Mouse (Mus musculus): Measurements from ENCODE around the gene Olfr60. TPM values are rescaled to one million over a fixed set of nuclear protein-coding genes. Genes with fewer than 3 reads are reported as not detected.

Gene Olfr60
- polyA plus RNA-seq (2016; fragmentation: Nextera tagmentation; extraction: Ambion mirVana) = not detected in 2 replicates

- Histone ChIP-seq H3K27me3 (replicated peaks) (no peaks in the 10 kb centered on the region), H3K4me1 (no peaks in the 10 kb centered on the region), H3K27ac (no peak within 1 kb of the TSS), H3K9me3 (no peaks in the 10 kb centered on the region), H3K4me2 (replicated peaks) (no peak within 1 kb of the TSS), H3K4me3 (no peak within 1 kb of the TSS), H3K9ac (no peak within 1 kb of the TSS), H3K36me3 (no peaks in the 10 kb centered on the region)
- 69% methylated on average over 3 of the region's 3 CpGs for WGBS
- ATAC-seq (ENCODE audit: low FRiP score, low read depth) = no peak
Observed at GRCm38 (mm10) chr7:140361571-140361970, at the start of gene Olfr60. Gene Olfr60 (minus strand): TSS chr7:140361671.

GRCm38 (mm10) chr7:140402818-140403217, 41.3 kb upstream of the Olfr60 start, which contains the start of gene Olfr531:
Gene Olfr531 (minus strand): TSS chr7:140402918.
- H3K36me3 ChIP-seq = no peaks in the 10 kb centered on the region
- H3K9me3 ChIP-seq = no peaks in the 10 kb centered on the region
- H3K27me3 ChIP-seq (replicated peaks) = no peaks in the 10 kb centered on the region
- H3K9ac ChIP-seq = no peak within 1 kb of the TSS
- H3K4me1 ChIP-seq = no peaks in the 10 kb centered on the region
- no peak within 1 kb of the TSS for H3K4me2 ChIP-seq (replicated peaks)
- no peak for ATAC-seq (ENCODE audit: low FRiP score, low read depth)
- WGBS = 86% methylated on average over 1 of the region's 1 CpGs
- no peak within 1 kb of the TSS for H3K4me3 ChIP-seq
- no peak within 1 kb of the TSS for H3K27ac ChIP-seq

GRCm38 (mm10) chr7:140376911-140377310, 15.4 kb upstream of the Olfr60 start:
- 93% methylated on average over 2 of the region's 2 CpGs for WGBS
- H3K9me3 ChIP-seq = no peaks in the 10 kb centered on the region
- H3K36me3 ChIP-seq = no peaks in the 10 kb centered on the region
- H3K9ac ChIP-seq = no peak overlapping the region
- H3K27ac ChIP-seq = no peak overlapping the region
- ATAC-seq (ENCODE audit: low FRiP score, low read depth) = no peak
- H3K4me2 ChIP-seq (replicated peaks) = no peak overlapping the region
- H3K27me3 ChIP-seq (replicated peaks) = no peaks in the 10 kb centered on the region
- no peaks in the 10 kb centered on the region for H3K4me1 ChIP-seq
- no peak overlapping the region for H3K4me3 ChIP-seq

- ATAC-seq (ENCODE audit: low FRiP score, low read depth) = no peak
- no peaks in the 10 kb centered on the region for H3K36me3 ChIP-seq
- no peak within 1 kb of the TSS for H3K27ac ChIP-seq
- no peaks in the 10 kb centered on the region for H3K27me3 ChIP-seq (replicated peaks)
- H3K9me3 ChIP-seq = no peaks in the 10 kb centered on the region
- H3K9ac ChIP-seq = no peak within 1 kb of the TSS
- H3K4me1 ChIP-seq = no peaks in the 10 kb centered on the region
- 49% methylated on average over 1 of the region's 1 CpGs for WGBS
- no peak within 1 kb of the TSS for H3K4me3 ChIP-seq
- H3K4me2 ChIP-seq (replicated peaks) = no peak within 1 kb of the TSS
Observed at GRCm38 (mm10) chr7:140376231-140376630, 14.8 kb upstream of the Olfr60 start, which contains the start of gene Olfr530. Gene Olfr530 (minus strand): TSS chr7:140376331.

- Histone ChIP-seq H3K36me3 (no peaks in the 10 kb centered on the region), H3K4me1 (no peaks in the 10 kb centered on the region), H3K9me3 (no peaks in the 10 kb centered on the region), H3K27me3 (replicated peaks) (no peaks in the 10 kb centered on the region), H3K27ac (no peak overlapping the region), H3K4me3 (no peak overlapping the region), H3K9ac (no peak overlapping the region), H3K4me2 (replicated peaks) (no peak overlapping the region)
- WGBS = 74% methylated on average over 4 of the region's 4 CpGs
- ATAC-seq (ENCODE audit: low FRiP score, low read depth) = no peak
Observed at GRCm38 (mm10) chr7:140374300-140374699, 12.8 kb upstream of the Olfr60 start.

GRCm38 (mm10) chr7:140333717-140334116, 27.8 kb downstream of the Olfr60 start, which contains the start of gene Olfr527:
Gene Olfr527 (plus strand): TSS chr7:140334017.
- Histone ChIP-seq H3K9me3 (no peaks in the 10 kb centered on the region), H3K4me3 (no peak within 1 kb of the TSS), H3K9ac (no peak within 1 kb of the TSS), H3K4me2 (replicated peaks) (no peak within 1 kb of the TSS), H3K27me3 (replicated peaks) (no peaks in the 10 kb centered on the region), H3K4me1 (no peaks in the 10 kb centered on the region), H3K27ac (no peak within 1 kb of the TSS), H3K36me3 (no peaks in the 10 kb centered on the region)
- no peak for ATAC-seq (ENCODE audit: low FRiP score, low read depth)
- 80% methylated on average over 2 of the region's 2 CpGs for WGBS

- H3K9me3 ChIP-seq = no peaks in the 10 kb centered on the region
- H3K4me3 ChIP-seq = no peak overlapping the region
- ATAC-seq (ENCODE audit: low FRiP score, low read depth) = no peak
- H3K9ac ChIP-seq = no peak overlapping the region
- no peak overlapping the region for H3K27ac ChIP-seq
- no peak overlapping the region for H3K4me2 ChIP-seq (replicated peaks)
- H3K4me1 ChIP-seq = no peaks in the 10 kb centered on the region
- 65% methylated on average over 1 of the region's 1 CpGs for WGBS
- no peaks in the 10 kb centered on the region for H3K36me3 ChIP-seq
- H3K27me3 ChIP-seq (replicated peaks) = no peaks in the 10 kb centered on the region
Observed at GRCm38 (mm10) chr7:140329766-140330304, 31.6 kb downstream of the Olfr60 start.

GRCm38 (mm10) chr7:140321135-140321534, 40.3 kb downstream of the Olfr60 start:
- Histone ChIP-seq H3K9me3 (no peaks in the 10 kb centered on the region), H3K4me3 (no peak overlapping the region), H3K36me3 (no peaks in the 10 kb centered on the region), H3K27ac (no peak overlapping the region), H3K9ac (no peak overlapping the region), H3K27me3 (replicated peaks) (no peaks in the 10 kb centered on the region), H3K4me2 (replicated peaks) (no peak overlapping the region), H3K4me1 (no peaks in the 10 kb centered on the region)
- no peak for ATAC-seq (ENCODE audit: low FRiP score, low read depth)

GRCm38 (mm10) chr7:140320558-140320957, 40.9 kb downstream of the Olfr60 start, which contains the start of gene Olfr525:
Gene Olfr525 (plus strand): TSS chr7:140320858.
- WGBS = 49% methylated on average over 1 of the region's 1 CpGs
- no peak for ATAC-seq (ENCODE audit: low FRiP score, low read depth)

GRCm38 (mm10) chr7:140319861-140320385, 41.5 kb downstream of the Olfr60 start:
- no peak overlapping the region for H3K9ac ChIP-seq
- no peaks in the 10 kb centered on the region for H3K27me3 ChIP-seq (replicated peaks)
- 82% methylated on average over 3 of the region's 3 CpGs for WGBS
- H3K4me2 ChIP-seq (replicated peaks) = no peak overlapping the region
- H3K27ac ChIP-seq = no peak overlapping the region
- H3K4me1 ChIP-seq = no peaks in the 10 kb centered on the region
- no peak overlapping the region for H3K4me3 ChIP-seq
- H3K36me3 ChIP-seq = no peaks in the 10 kb centered on the region
- ATAC-seq (ENCODE audit: low FRiP score, low read depth) = no peak
- no peaks in the 10 kb centered on the region for H3K9me3 ChIP-seq

More at GRCm38 (mm10) chr7:140320558-140320957, 40.9 kb downstream of the Olfr60 start, which contains the start of gene Olfr525:
- Histone ChIP-seq H3K36me3 (no peaks in the 10 kb centered on the region), H3K27ac (no peak within 1 kb of the TSS), H3K9ac (no peak within 1 kb of the TSS), H3K4me2 (replicated peaks) (no peak within 1 kb of the TSS), H3K9me3 (no peaks in the 10 kb centered on the region), H3K4me1 (no peaks in the 10 kb centered on the region), H3K4me3 (no peak within 1 kb of the TSS), H3K27me3 (replicated peaks) (no peaks in the 10 kb centered on the region)

GRCm38 (mm10) chr7:140299416-140299815, 62.1 kb downstream of the Olfr60 start:
- Histone ChIP-seq H3K4me2 (replicated peaks) (no peak overlapping the region), H3K27me3 (replicated peaks) (no peaks in the 10 kb centered on the region), H3K9ac (no peak overlapping the region), H3K4me1 (no peaks in the 10 kb centered on the region), H3K27ac (no peak overlapping the region), H3K36me3 (no peaks in the 10 kb centered on the region), H3K4me3 (no peak overlapping the region), H3K9me3 (no peaks in the 10 kb centered on the region)
- WGBS = 88% methylated on average over 3 of the region's 3 CpGs
- no peak for ATAC-seq (ENCODE audit: low FRiP score, low read depth)

GRCm38 (mm10) chr7:140296876-140297275, 64.6 kb downstream of the Olfr60 start:
- Histone ChIP-seq H3K27me3 (replicated peaks) (no peaks in the 10 kb centered on the region), H3K36me3 (no peaks in the 10 kb centered on the region), H3K9ac (no peak overlapping the region), H3K27ac (no peak overlapping the region), H3K4me3 (no peak overlapping the region), H3K9me3 (no peaks in the 10 kb centered on the region), H3K4me1 (no peaks in the 10 kb centered on the region), H3K4me2 (replicated peaks) (no peak overlapping the region)
- WGBS = 80% methylated on average over 6 of the region's 6 CpGs
- ATAC-seq (ENCODE audit: low FRiP score, low read depth) = no peak

GRCm38 (mm10) chr7:140295746-140296145, 65.7 kb downstream of the Olfr60 start:
- 92% methylated on average over 9 of the region's 9 CpGs for WGBS
- no peak overlapping the region for H3K4me2 ChIP-seq (replicated peaks)
- H3K27ac ChIP-seq = no peak overlapping the region
- H3K4me1 ChIP-seq = no peaks in the 10 kb centered on the region
- ATAC-seq (ENCODE audit: low FRiP score, low read depth) = no peak
- no peaks in the 10 kb centered on the region for H3K36me3 ChIP-seq
- no peak overlapping the region for H3K9ac ChIP-seq
- H3K9me3 ChIP-seq = no peaks in the 10 kb centered on the region
- H3K4me3 ChIP-seq = no peak overlapping the region
- no peaks in the 10 kb centered on the region for H3K27me3 ChIP-seq (replicated peaks)
